Mouse (Mus musculus): ENCODE measurements around the gene Igll1.

Igll1 gene

DNA sequence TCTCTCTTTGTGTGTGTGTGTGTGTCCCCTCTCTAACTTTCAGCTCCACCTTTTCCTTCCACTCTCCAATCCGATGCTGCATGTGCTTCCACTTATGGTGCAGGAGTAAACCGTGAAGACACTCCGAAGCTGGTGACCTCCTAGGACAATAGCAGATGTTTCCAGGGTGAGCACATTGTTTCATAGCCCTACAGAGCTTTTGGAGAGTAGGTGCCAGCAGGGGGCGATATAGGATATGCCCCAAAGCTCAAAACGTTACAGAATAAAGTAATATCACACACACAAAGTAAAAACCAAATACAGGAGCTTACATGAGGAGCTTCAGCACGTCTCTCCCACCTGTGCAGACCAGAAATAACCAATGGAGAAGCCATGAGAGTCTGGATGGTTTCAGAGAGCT lies 8.9 kb downstream of the Igll1 start:
- peak; percentile 58 for DNase-seq (ENCODE audit: low spot score)

DNA sequence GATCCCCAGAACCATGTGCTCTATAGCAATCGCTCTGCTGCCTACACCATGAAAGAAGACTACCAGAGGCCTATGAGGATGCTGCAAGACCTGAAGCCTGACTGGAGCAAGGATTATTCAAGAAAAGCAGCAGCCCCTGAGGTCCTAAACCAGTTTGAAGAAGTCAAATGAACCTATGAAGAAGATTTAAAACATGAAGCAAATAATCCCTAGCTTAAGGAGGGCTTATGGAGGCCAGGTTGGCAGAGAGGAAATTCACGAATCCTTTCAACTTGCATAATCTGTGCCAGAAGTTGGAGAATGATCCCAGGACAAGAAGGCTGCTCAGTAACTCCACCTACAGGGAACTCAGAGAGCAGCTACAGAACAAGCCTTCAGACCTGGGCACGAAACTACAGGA lies 11.4 kb downstream of the Igll1 start:
- DNase-seq (ENCODE audit: low spot score) = no peak

DNA sequence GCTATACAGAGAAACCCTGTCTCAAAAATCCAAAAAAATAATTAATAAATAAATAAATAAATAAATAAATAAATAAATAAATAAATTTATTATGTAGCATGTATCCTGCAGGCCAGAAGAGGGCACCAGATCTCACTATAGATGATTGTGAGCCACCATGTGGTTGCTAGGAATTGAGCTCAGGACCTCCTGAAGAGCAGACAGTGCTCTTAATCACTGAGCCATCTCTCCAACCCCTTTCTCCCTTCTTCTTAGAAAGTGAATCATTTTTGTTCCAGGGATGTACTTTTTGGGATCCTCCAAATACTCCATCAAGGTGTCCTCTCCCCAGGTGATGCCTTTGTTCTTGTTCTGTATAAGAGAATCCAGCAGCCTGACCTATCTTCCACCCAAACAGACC lies 14.6 kb downstream of the Igll1 start:
- DNase-seq (ENCODE audit: low spot score) = no peak

DNA sequence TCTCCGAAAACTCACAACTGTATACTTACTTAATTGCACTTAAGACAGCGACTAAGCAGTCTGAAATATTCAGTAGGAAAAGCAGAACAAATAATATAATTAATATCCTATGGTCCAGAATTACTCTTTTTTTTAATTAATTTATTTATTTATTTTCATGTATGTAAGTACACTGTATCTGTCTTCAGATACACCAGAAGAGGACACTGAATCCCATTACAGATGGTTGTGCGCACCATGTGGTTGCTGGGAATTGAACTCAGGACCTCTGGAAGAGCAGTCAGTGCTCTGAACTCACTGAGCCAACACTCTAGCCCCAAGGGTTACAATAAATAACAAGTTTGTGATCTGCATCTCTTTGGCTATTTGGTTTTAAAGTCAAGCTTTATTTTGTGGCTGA lies 34.1 kb downstream of the Igll1 start:
- no peak for DNase-seq (ENCODE audit: low spot score)

DNA sequence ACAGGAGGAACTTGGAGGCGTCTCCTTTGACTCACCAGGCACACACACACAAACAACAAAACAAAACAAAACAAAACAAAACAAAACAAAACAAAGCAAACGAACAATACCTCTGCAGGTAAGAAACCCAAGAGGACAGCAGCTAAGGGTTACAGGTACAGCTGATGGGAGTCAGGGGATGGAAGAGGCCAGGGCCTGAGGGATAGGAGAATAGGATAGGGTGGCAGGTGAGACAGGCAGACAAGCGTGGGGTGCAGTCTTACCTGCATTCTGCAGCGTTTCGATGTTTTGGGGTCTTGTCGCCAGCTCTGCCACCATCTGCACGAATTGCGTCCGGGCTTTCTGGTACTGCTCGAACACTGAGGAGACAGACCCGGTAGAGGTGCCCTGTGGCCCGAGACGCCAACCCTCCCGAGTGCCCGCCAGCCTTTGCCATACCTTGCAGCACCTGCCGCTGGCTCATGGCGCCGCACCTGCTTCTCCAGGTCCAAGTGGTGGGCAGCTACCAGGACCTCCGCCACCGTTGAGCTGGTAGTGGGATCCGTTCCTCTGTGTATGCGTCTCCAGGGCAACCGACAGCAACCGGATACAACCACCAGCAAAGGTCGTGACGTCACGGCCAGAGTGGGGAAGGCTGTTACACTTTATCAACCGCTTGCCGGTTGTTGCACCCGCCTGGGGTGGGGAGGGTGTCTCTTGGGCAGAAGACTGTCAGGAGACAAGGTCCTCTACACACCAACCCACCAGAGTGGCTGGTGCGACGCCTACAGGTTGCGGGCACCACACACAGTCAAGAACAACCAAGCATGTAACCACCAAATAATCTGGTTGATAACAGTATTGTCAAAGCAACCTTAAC lies 34.8 kb downstream of the Igll1 start, which contains the start of gene Spag6l:
TSS of gene Spag6l (minus strand) at position 700 of the 859 bp plus-strand sequence.
- DNase-seq (ENCODE audit: low spot score) = peak; percentile 81

DNA sequence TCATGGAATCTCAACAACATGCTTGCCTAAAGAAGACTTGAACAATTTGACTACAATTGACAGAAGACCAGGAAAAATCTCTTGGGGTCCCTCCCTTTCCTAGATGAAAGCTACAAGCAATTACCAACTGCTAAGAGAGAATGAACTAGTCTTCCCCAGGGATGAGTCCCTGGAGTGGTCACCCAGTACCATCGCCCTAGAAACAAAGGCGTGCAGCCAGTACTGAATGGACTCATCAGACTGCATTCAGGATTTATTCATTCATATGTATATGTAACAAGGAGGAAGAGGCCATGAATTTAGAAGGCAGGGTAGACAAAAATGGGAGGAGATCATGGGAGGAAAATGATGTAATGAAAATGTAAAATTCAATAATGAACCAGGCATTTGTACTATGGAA lies 37.6 kb downstream of the Igll1 start:
- DNase-seq (ENCODE audit: low spot score) = no peak

DNA sequence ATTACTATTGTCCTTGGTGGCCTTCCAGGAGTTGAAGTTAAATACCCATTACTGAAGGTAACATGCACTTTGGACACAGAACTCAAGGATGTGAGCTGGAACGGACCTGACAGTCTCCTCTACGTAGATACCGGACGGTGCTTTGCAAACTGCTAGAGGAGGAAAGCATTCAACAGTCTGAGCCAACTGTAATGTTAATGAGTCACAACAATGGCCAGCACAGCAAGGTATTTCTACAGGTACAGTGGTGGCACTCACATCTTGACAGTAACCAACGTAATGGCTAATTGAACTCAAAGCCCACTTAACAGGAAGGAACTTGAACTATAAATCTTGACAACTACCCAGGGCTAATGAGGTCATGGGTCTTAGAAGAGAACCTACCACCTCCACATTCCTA lies 38.3 kb downstream of the Igll1 start:
- no peak for DNase-seq (ENCODE audit: low spot score)

Measured in embryo, embryonic 10.5 days (tissue).